In the genomic region with DNA sequence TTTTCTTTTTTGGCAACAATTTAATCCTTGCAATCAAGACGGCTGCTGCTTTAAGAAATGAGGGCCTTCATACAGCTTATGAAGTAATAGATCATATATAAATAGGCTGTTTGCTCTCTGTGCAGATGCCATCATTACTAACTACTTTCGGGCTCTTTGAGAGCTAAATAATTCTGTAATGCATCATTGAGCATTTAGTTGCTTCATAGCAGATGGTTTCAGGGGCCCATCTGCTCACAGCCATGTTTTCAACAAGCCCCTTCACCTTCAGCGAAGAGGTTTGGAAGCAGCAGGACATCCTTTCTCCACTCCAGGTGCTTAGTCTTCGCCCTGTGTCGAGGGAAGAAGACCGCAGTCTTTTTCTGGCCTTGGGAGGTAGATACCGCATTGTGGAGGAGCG, we compare ENCODE assay signal across 29 mouse cellular contexts. TPM values are rescaled to one million over a fixed set of nuclear protein-coding genes. Genes with fewer than 3 reads are reported as not detected.
DNase-seq lines count a peak whose midpoint lies in the region; ATAC-seq lines count a peak whose summit lies in the region.
"Had no signal": no experiment of that assay in that cellular context is flagged by ENCODE, and none has a peak within 500 bp of the region (broad histone marks: within the 10 kb centered on the region; RNA-seq: fewer than 3 reads in every experiment).

No protein-coding gene starts in this region.

- no peak overlapping the region for H3K4me2 ChIP-seq in forebrain, embryonic 12.5 days
- H3K4me2 ChIP-seq in forebrain, embryonic 11.5 days (ENCODE audit: low read depth, low read length, severe bottlenecking): no peak overlapping the region
- H3K4me2 ChIP-seq in midbrain, embryonic 11.5 days: no peak overlapping the region
- no peak overlapping the region for H3K4me2 ChIP-seq in midbrain, embryonic 13.5 days (replicated peaks)
- peak overlapping the region; percentile 14; the same call in 1 of the 2 replicates for H3K4me2 ChIP-seq in forebrain, embryonic 14.5 days (ENCODE audit: low read length)
- H3K4me2 ChIP-seq: embryonic facial prominence, embryonic 13.5 days; heart, embryonic 12.5 days; hindbrain, embryonic 15.5 days; kidney, embryonic 15.5 days; limb, embryonic 12.5 days; liver, embryonic 12.5 days; midbrain, embryonic 12.5 days had no signal

- H3K27ac ChIP-seq in forebrain, embryonic 12.5 days: peak overlapping the region; percentile 65; the same call in 1 of the 2 replicates
- H3K27ac ChIP-seq in forebrain, embryonic 11.5 days (ENCODE audit: low read depth, low read length): no peak overlapping the region
- H3K27ac ChIP-seq in midbrain, embryonic 11.5 days (ENCODE audit: low read depth, low read length): no peak overlapping the region
- no peak overlapping the region for H3K27ac ChIP-seq in midbrain, embryonic 13.5 days
- H3K27ac ChIP-seq in forebrain, embryonic 14.5 days (ENCODE audit: low read depth, low read length): peak overlapping the region; percentile 70; the same call in 1 of the 2 replicates
- H3K27ac ChIP-seq: embryonic facial prominence, embryonic 13.5 days; hindbrain, embryonic 15.5 days; kidney, embryonic 15.5 days; limb, embryonic 12.5 days; liver, embryonic 12.5 days had no signal

- peaks cover 16% of the 10 kb centered on the region for H3K4me1 ChIP-seq in forebrain, embryonic 12.5 days
- no peaks in the 10 kb centered on the region for H3K4me1 ChIP-seq in forebrain, embryonic 11.5 days (replicated peaks; ENCODE audit: control insufficient read depth, insufficient read depth, low read length)
- H3K4me1 ChIP-seq in midbrain, embryonic 11.5 days (ENCODE audit: control insufficient read depth, insufficient read depth, low read length): 0 out of 2 replicates have a peak, but pooled peaks cover 2% of the 10 kb centered on the region
- H3K4me1 ChIP-seq in midbrain, embryonic 13.5 days (replicated peaks): peaks cover 14% of the 10 kb centered on the region
- peaks cover 6% of the 10 kb centered on the region for H3K4me1 ChIP-seq in forebrain, embryonic 14.5 days (ENCODE audit: control insufficient read depth, insufficient read depth, low read length)
- H3K4me1 ChIP-seq: embryonic facial prominence, embryonic 13.5 days; heart, embryonic 12.5 days; kidney, embryonic 15.5 days; limb, embryonic 12.5 days; liver, embryonic 12.5 days had no signal

- H3K4me3 ChIP-seq in forebrain, embryonic 12.5 days (replicated peaks): no peak overlapping the region
- H3K4me3 ChIP-seq in forebrain, embryonic 11.5 days (ENCODE audit: low read depth, low read length): no peak overlapping the region
- no peak overlapping the region for H3K4me3 ChIP-seq in midbrain, embryonic 11.5 days (ENCODE audit: low read depth, low read length)
- no peak overlapping the region for H3K4me3 ChIP-seq in midbrain, embryonic 13.5 days (replicated peaks)
- no peak overlapping the region for H3K4me3 ChIP-seq in forebrain, embryonic 14.5 days (ENCODE audit: low read depth, low read length)
- H3K4me3 ChIP-seq: embryonic facial prominence, embryonic 13.5 days; erythroblast, embryonic 14.5 days; heart, embryonic 12.5 days; hindbrain, embryonic 15.5 days; kidney, embryonic 15.5 days; limb, embryonic 12.5 days; liver, embryonic 12.5 days; midbrain, embryonic 12.5 days had no signal

- WGBS in forebrain, embryonic 12.5 days: 62% methylated on average over 8 of the region's 8 CpGs
- WGBS in forebrain, embryonic 11.5 days: 66% methylated on average over 8 of the region's 8 CpGs
- 82% methylated on average over 8 of the region's 8 CpGs for WGBS in midbrain, embryonic 11.5 days
- 70% methylated on average over 8 of the region's 8 CpGs for WGBS in midbrain, embryonic 13.5 days
- WGBS in forebrain, embryonic 14.5 days: 50% methylated on average over 8 of the region's 8 CpGs

- H3K9me3 ChIP-seq in forebrain, embryonic 12.5 days: no peaks in the 10 kb centered on the region
- H3K9me3 ChIP-seq in forebrain, embryonic 11.5 days (ENCODE audit: control insufficient read depth, low read length): no peaks in the 10 kb centered on the region
- no peaks in the 10 kb centered on the region for H3K9me3 ChIP-seq in midbrain, embryonic 11.5 days (ENCODE audit: control insufficient read depth, low read length)
- no peaks in the 10 kb centered on the region for H3K9me3 ChIP-seq in midbrain, embryonic 13.5 days
- H3K9me3 ChIP-seq in forebrain, embryonic 14.5 days (replicated peaks; ENCODE audit: control insufficient read depth, low read length): no peaks in the 10 kb centered on the region
- H3K9me3 ChIP-seq: embryonic facial prominence, embryonic 13.5 days; heart, embryonic 12.5 days; hindbrain, embryonic 15.5 days; kidney, embryonic 15.5 days; limb, embryonic 12.5 days; liver, embryonic 12.5 days; midbrain, embryonic 12.5 days had no signal

- peak; percentile 23; the same call in 1 of the 2 replicates for ATAC-seq in forebrain, embryonic 12.5 days (ENCODE audit: low FRiP score)
- no peak for ATAC-seq in forebrain, embryonic 11.5 days (replicated peaks; ENCODE audit: low FRiP score)
- ATAC-seq in midbrain, embryonic 11.5 days (ENCODE audit: low FRiP score): no peak
- no peak for ATAC-seq in midbrain, embryonic 13.5 days
- peak; percentile 67 for ATAC-seq in forebrain, embryonic 14.5 days
- ATAC-seq: intestine, embryonic 16.5 days; liver, embryonic 12.5 days; Patski had no signal

- H3K27me3 ChIP-seq in forebrain, embryonic 12.5 days: no peaks in the 10 kb centered on the region
- H3K27me3 ChIP-seq in forebrain, embryonic 11.5 days (ENCODE audit: control insufficient read depth, insufficient read depth, low read length): no peaks in the 10 kb centered on the region
- no peaks in the 10 kb centered on the region for H3K27me3 ChIP-seq in midbrain, embryonic 11.5 days (ENCODE audit: control insufficient read depth, insufficient read depth, low read length)
- H3K27me3 ChIP-seq in midbrain, embryonic 13.5 days: peaks cover under 1% of the 10 kb centered on the region; the same call in 1 of the 2 replicates
- no peaks in the 10 kb centered on the region for H3K27me3 ChIP-seq in forebrain, embryonic 14.5 days (replicated peaks; ENCODE audit: control insufficient read depth, insufficient read depth, low read length)
- H3K27me3 ChIP-seq: CH12.LX; embryonic facial prominence, embryonic 13.5 days; heart, embryonic 12.5 days; hindbrain, embryonic 15.5 days; kidney, embryonic 15.5 days; limb, embryonic 12.5 days; liver, embryonic 12.5 days; midbrain, embryonic 12.5 days; Patski had no signal

- no peak overlapping the region for H3K9ac ChIP-seq in forebrain, embryonic 12.5 days
- H3K9ac ChIP-seq in forebrain, embryonic 11.5 days (ENCODE audit: low read length): no peak overlapping the region
- no peak overlapping the region for H3K9ac ChIP-seq in midbrain, embryonic 11.5 days (ENCODE audit: low read length)
- H3K9ac ChIP-seq in midbrain, embryonic 13.5 days (replicated peaks): no peak overlapping the region
- no peak overlapping the region for H3K9ac ChIP-seq in forebrain, embryonic 14.5 days (ENCODE audit: low read length)
- H3K9ac ChIP-seq: embryonic facial prominence, embryonic 13.5 days; heart, embryonic 12.5 days; hindbrain, embryonic 15.5 days; kidney, embryonic 15.5 days; limb, embryonic 12.5 days; liver, embryonic 12.5 days; midbrain, embryonic 12.5 days had no signal

- no peak for DNase-seq in forebrain, embryonic 11.5 days (ENCODE audit: low spot score)
- DNase-seq in midbrain, embryonic 11.5 days (ENCODE audit: low spot score, missing footprints): peak; percentile 35
- peak; percentile 77 for DNase-seq in forebrain, embryonic 14.5 days (ENCODE audit: low spot score)
- peak; percentile 72 for DNase-seq in retina, postnatal 1 day
- no peak for DNase-seq in embryo, embryonic 11 days
- DNase-seq: adrenal gland, postnatal 36 days; cerebellum, adult 11-12 months; heart, postnatal 10 days; kidney, postnatal 36 days; lung, adult 18-20 months; lung, postnatal 10 days; right cerebral cortex, postnatal 14 days; thymus, postnatal 14 days had no signal

- no peaks in the 10 kb centered on the region for H3K36me3 ChIP-seq in forebrain, embryonic 12.5 days (replicated peaks)
- H3K36me3 ChIP-seq in forebrain, embryonic 11.5 days (ENCODE audit: control insufficient read depth, insufficient read depth, low read length): no peaks in the 10 kb centered on the region
- H3K36me3 ChIP-seq in midbrain, embryonic 11.5 days (ENCODE audit: control insufficient read depth, insufficient read depth, low read length): no peaks in the 10 kb centered on the region
- no peaks in the 10 kb centered on the region for H3K36me3 ChIP-seq in midbrain, embryonic 13.5 days
- H3K36me3 ChIP-seq in forebrain, embryonic 14.5 days (ENCODE audit: control insufficient read depth, insufficient read depth, low read length): no peaks in the 10 kb centered on the region
- H3K36me3 ChIP-seq: embryonic facial prominence, embryonic 13.5 days; G1E; heart, embryonic 12.5 days; hindbrain, embryonic 15.5 days; kidney, embryonic 15.5 days; limb, embryonic 12.5 days; liver, embryonic 12.5 days; midbrain, embryonic 12.5 days had no signal

RNA-seq across cellular contexts. Expression of gene D1Pas1, which starts 12.2 kb away (rescaled TPM):
- 0.08 TPM in 1 of 2 replicates, not detected in the other for polyA plus RNA-seq in forebrain, embryonic 12.5 days (2016; fragmentation: Nextera tagmentation; extraction: Ambion mirVana)
- 0.11 TPM in 1 of 2 replicates, not detected in the other for polyA plus RNA-seq in forebrain, embryonic 11.5 days (2014; fragmentation: Nextera tagmentation; extraction: Ambion mirVana)
- polyA plus RNA-seq in midbrain, embryonic 11.5 days (2014; fragmentation: Nextera tagmentation; extraction: Ambion mirVana): 0.10 and 0.15 TPM in 2 replicates
- polyA plus RNA-seq in midbrain, embryonic 13.5 days (2015; fragmentation: Nextera tagmentation; extraction: Ambion mirVana): 0.08 and 0.19 TPM in 2 replicates
- 0.05 and 0.11 TPM in 2 replicates for polyA plus RNA-seq in forebrain, embryonic 14.5 days (2014; fragmentation: Nextera tagmentation; extraction: Ambion mirVana)
- polyA plus RNA-seq: embryonic facial prominence, embryonic 13.5 days; erythroblast, embryonic 14.5 days; frontal cortex, adult 2 months; G1E; liver, embryonic 12.5 days; Patski; spleen, adult 2 months had no signal

Comparison
In these comparisons a context has a peak if more than half of its experiments do, and no peak if none do; other contexts are left out.
1. ATAC-seq: peak in forebrain, embryonic 12.5 days (single experiment) and forebrain, embryonic 14.5 days (single experiment); none in forebrain, embryonic 11.5 days (single experiment), midbrain, embryonic 11.5 days (single experiment) and midbrain, embryonic 13.5 days (single experiment).
2. H3K27ac ChIP-seq: peak in forebrain, embryonic 12.5 days (single experiment) and forebrain, embryonic 14.5 days (single experiment); none in forebrain, embryonic 11.5 days (single experiment), midbrain, embryonic 11.5 days (single experiment) and midbrain, embryonic 13.5 days (single experiment).
3. DNase-seq: peak in midbrain, embryonic 11.5 days (single experiment), forebrain, embryonic 14.5 days (single experiment) and retina, postnatal 1 day (single experiment); none in forebrain, embryonic 11.5 days (single experiment) and embryo, embryonic 11 days (single experiment).